Mouse (Mus musculus) liver, embryonic 14.5 days (tissue): ENCODE measurements around the gene Senp2. TPM values are rescaled to one million over a fixed set of nuclear protein-coding genes. Genes with fewer than 3 reads are reported as not detected.

Experiments
- ATAC-seq: fragments of 200-750 bp; cut with Nextera tagmentation; 2 replicates; pipeline ENCODE4 v1.8.0; 2017; ENCODE audit warnings: moderate number of reproducible peaks, mild to moderate bottlenecking, moderate library complexity; ENCODE audit not compliant: insufficient read depth
- DNase-seq, 3 experiments: peaks; one replicate each; pipeline ENCODE4 v3.0.0-alpha.2; 2012 to 2013; ENCODE audit warnings: low read depth in 3 of 3, low spot score in 3 of 3
- H3K27ac ChIP-seq: fragments of 300-500 bp; sonication (generic); 2 replicates; pipeline ENCODE4 v1.5.1; 2014; ENCODE audit warnings: moderate library complexity, mild to moderate bottlenecking, control low read depth, inconsistent platforms
- H3K27me3 ChIP-seq: fragments of 300-500 bp; sonication (generic); 2 replicates; pipeline ENCODE4 v1.6.1; 2014; ENCODE audit warnings: mild to moderate bottlenecking, low read length, moderate library complexity; ENCODE audit not compliant: control insufficient read depth, insufficient read depth
- H3K36me3 ChIP-seq: fragments of 300-500 bp; sonication (generic); replicated peaks from 2 replicates; pipeline ENCODE4 v1.6.1; 2014; ENCODE audit warnings: low read depth; ENCODE audit not compliant: control insufficient read depth, insufficient read depth
- H3K4me1 ChIP-seq, 2 experiments: fragments of 200-500 bp in 1 of 2; fragments of 300-500 bp in 1 of 2; sonication (generic) in 1 of 2; replicated peaks; 2 replicates each; pipeline ENCODE4 v1.6.1; 2012 to 2014; ENCODE audit warnings: antibody characterized with exemption in 1 of 2, inconsistent platforms in 1 of 2, low read length in 1 of 2; ENCODE audit not compliant: control insufficient read depth in 2 of 2, insufficient read depth in 2 of 2
- H3K4me2 ChIP-seq: fragments of 300-500 bp; sonication (generic); 2 replicates; pipeline ENCODE4 v1.6.1; 2014; ENCODE audit warnings: low read depth, mild to moderate bottlenecking, control low read depth, moderate library complexity
- H3K4me3 ChIP-seq, 2 experiments: fragments of 200-500 bp in 1 of 2; fragments of 300-500 bp in 1 of 2; sonication (generic) in 1 of 2; 2 replicates each; pipeline ENCODE4 v1.5.1; 2012 to 2014; ENCODE audit warnings: low read depth in 2 of 2, low read length in 2 of 2, mild to moderate bottlenecking in 2 of 2, control low read depth in 1 of 2, inconsistent platforms in 1 of 2, moderate library complexity in 1 of 2; ENCODE audit not compliant: insufficient read depth in 1 of 2
- H3K9ac ChIP-seq: fragments of 300-500 bp; sonication (generic); replicated peaks from 2 replicates; pipeline ENCODE4 v1.6.1; 2014; ENCODE audit warnings: mild to moderate bottlenecking, control low read depth, moderate library complexity
- H3K9me3 ChIP-seq: fragments of 300-500 bp; sonication (generic); 2 replicates; pipeline ENCODE4 v1.6.1; 2016; ENCODE audit warnings: low read length, mixed read lengths; ENCODE audit not compliant: control insufficient read depth
- CTCF ChIP-seq: IDR thresholded peaks from 2 replicates; pipeline ENCODE4 v1.5.1; 2016; ENCODE audit warnings: antibody characterized with exemption, low read depth, control low read depth
- EP300 ChIP-seq: IDR thresholded peaks from 2 replicates; pipeline ENCODE4 v1.6.1; 2016; ENCODE audit warnings: antibody characterized with exemption, low read depth
- whole genome bisulfite sequencing: fragments of 180-500 bp; shearing (Covaris S2); extraction: QIAGEN DNeasy Blood & Tissue Kit; methylation state at CpG from one replicate; pipeline ENCODE4 v1.1.7; 2014; ENCODE audit not compliant: insufficient replicate concordance; 5-methylcytosine and 5-hydroxymethylcytosine counted together
- polyA plus RNA-seq, 2 experiments: library from polyadenylated mRNA; depleted of rRNA in 1 of 2; stranded (reverse) in 1 of 2; unstranded in 1 of 2; fragments of >200 nt; fragmentation: Nextera tagmentation in 1 of 2; extraction: Ambion mirVana in 1 of 2; gene quantifications; 2 replicates each; pipeline versions ENCODE4 v1.2.1 to v1.2.3; 2012 to 2014

Gene Senp2
- polyA plus RNA-seq, 2 experiments = 20.0 to 37.2 TPM

- TF ChIP-seq EP300 = no peak
- no peak for TF ChIP-seq CTCF
- H3K9me3 ChIP-seq = no peaks in the 10 kb centered on the region
- no peak overlapping the region for H3K4me3 ChIP-seq
- no peak for ATAC-seq
- DNase-seq = no peak
- H3K4me1 ChIP-seq = no peaks in the 10 kb centered on the region
- no peak overlapping the region for H3K4me2 ChIP-seq
- no peak overlapping the region for H3K9ac ChIP-seq
- H3K36me3 ChIP-seq = no peaks in the 10 kb centered on the region; the same call in 1 of the 2 replicates
- no peaks in the 10 kb centered on the region for H3K27me3 ChIP-seq
- no peak overlapping the region for H3K27ac ChIP-seq
- WGBS = 41% methylated on average over 5 of the region's 5 CpGs
Measured at GRCm38 (mm10) chr16:22075829-22076619, 66.7 kb downstream of the Senp2 start.

GRCm38 (mm10) chr16:22076620-22076941 is 67.3 kb downstream of the Senp2 start:
- Histone ChIP-seq H3K9me3 (no peaks in the 10 kb centered on the region), H3K27ac (no peak overlapping the region), H3K9ac (no peak overlapping the region), H3K36me3 (no peaks in the 10 kb centered on the region; the same call in 1 of the 2 replicates), H3K27me3 (no peaks in the 10 kb centered on the region), H3K4me3 (no peak overlapping the region), H3K4me1 (no peaks in the 10 kb centered on the region), H3K4me2 (no peak overlapping the region)
- no peak for ATAC-seq
- no peak for DNase-seq
- no peak for TF ChIP-seq CTCF
- no peak for TF ChIP-seq EP300
- 70% methylated on average over 4 of the region's 4 CpGs for WGBS

GRCm38 (mm10) chr16:22080125-22080710 is 70.9 kb downstream of the Senp2 start:
- Histone ChIP-seq H3K4me3 (no peak overlapping the region), H3K27ac (no peak overlapping the region), H3K9me3 (no peaks in the 10 kb centered on the region), H3K4me2 (no peak overlapping the region), H3K36me3 (no peaks in the 10 kb centered on the region; the same call in 1 of the 2 replicates), H3K9ac (no peak overlapping the region), H3K4me1 (no peaks in the 10 kb centered on the region), H3K27me3 (no peaks in the 10 kb centered on the region)
- DNase-seq = no peak
- 68% methylated on average over 12 of the region's 12 CpGs for WGBS
- TF ChIP-seq CTCF (no peak), EP300 (no peak)
- no peak for ATAC-seq

DNA sequence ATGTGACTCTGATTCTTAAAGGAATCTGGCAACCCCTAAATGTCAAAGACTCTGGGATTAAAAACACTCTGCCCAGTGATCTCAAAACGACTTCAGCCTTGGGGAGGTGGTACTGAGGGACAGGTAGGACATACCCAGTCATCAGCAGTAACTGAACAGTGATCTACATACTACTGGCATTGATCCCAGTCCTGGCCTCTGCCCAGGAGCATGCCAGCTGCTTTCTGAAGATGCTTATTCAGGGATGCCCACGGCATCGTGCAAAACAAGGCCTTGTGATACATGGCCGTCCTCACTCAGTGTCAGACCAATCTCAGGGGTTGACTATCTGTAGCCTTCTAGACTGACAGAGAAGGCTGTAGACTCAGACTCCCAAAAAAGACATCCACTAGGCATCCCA is 76.1 kb downstream of the Senp2 start:
- no peaks in the 10 kb centered on the region for H3K36me3 ChIP-seq
- no peak overlapping the region for H3K27ac ChIP-seq
- 74% methylated on average over 4 of the region's 4 CpGs for WGBS
- H3K4me1 ChIP-seq = no peaks in the 10 kb centered on the region
- DNase-seq (no peak), ATAC-seq (no peak)
- TF ChIP-seq EP300 = no peak
- no peak for TF ChIP-seq CTCF
- H3K4me2 ChIP-seq = no peak overlapping the region
- no peaks in the 10 kb centered on the region for H3K9me3 ChIP-seq
- H3K4me3 ChIP-seq = no peak overlapping the region
- no peaks in the 10 kb centered on the region for H3K27me3 ChIP-seq
- H3K9ac ChIP-seq = no peak overlapping the region

DNA sequence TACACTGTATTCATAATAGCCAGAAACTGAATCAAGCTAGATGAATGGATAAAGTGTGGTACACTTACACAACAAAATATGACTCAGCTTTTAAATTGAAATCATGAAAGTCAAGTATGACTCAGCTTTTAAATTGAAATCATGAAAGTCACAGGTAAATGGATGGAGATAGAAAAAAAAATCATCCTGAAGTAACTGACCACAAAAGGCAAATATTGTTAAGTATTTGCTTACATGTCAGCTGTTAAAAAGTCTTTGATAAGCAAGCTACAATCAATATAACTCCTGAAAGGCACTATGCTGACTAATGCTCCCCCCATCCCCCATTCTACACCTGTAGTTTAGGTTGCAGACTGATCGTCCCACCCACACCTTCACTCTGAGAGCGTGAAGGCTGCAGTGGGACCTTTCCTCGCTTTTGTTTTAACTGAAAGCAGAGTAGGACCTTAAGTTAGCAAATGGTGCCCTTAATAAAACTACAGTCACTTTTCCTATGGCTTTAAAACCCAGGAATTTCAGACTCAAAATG is 82.0 kb downstream of the Senp2 start:
- TF ChIP-seq CTCF = no peak
- no peak for TF ChIP-seq EP300
- 65% methylated on average over 3 of the region's 3 CpGs for WGBS
- Histone ChIP-seq H3K4me1 (peaks cover 0 to 3% of the 10 kb centered on the region in 2 experiments; a peak in 1 of 4 replicates), H3K27me3 (no peaks in the 10 kb centered on the region), H3K4me3 (no peak overlapping the region), H3K4me2 (no peak overlapping the region), H3K27ac (no peak overlapping the region), H3K36me3 (no peaks in the 10 kb centered on the region), H3K9ac (no peak overlapping the region), H3K9me3 (no peaks in the 10 kb centered on the region)
- ATAC-seq = no peak
- no peak for DNase-seq
